Mouse (Mus musculus): ENCODE data around the gene Grasp.

DNA sequence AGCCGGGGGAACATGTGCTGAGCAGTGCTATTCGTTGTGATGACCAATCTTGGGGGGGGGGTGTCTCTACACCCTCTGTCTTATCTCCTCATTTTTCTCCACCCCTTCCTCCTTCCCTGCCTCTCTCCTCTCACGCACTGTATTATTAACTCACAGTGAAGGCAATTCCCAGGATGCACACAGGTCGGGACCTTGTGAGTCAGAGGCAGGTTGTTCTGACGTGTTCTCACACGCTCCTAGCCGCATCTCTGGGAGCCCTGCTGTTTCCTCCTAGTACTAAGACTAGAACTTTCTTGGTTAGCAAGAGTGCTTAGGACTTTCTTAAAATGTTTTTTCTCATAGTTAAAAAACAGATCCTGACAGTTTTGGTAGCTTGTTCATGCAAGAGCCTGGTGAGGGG, 19.2 kb upstream of the Grasp start:
- TF ChIP-seq TAL1 (IDR thresholded peaks at IDR 0.05; ENCODE audit: low read length) (no peak), GATA1 (IDR thresholded peaks at IDR 0.05; ENCODE audit: low read length) (no peak)

All from erythroblast, embryonic 14.5 days (primary cell).